Mouse (Mus musculus) liver (tissue): ENCODE data around the gene Maml3.

Source experiments
- DNase-seq: peaks from one replicate; pipeline ENCODE4 v3.0.0-alpha.2; 2020; ENCODE audit warnings: mixed read lengths

Maml3 gene

GRCm38 (mm10) chr3:51904357-51904855 lies 200.5 kb downstream of the Maml3 start:
- DNase-seq, result no peak

GRCm38 (mm10) chr3:51901151-51901550 lies 203.7 kb downstream of the Maml3 start:
- no peak for DNase-seq

DNA sequence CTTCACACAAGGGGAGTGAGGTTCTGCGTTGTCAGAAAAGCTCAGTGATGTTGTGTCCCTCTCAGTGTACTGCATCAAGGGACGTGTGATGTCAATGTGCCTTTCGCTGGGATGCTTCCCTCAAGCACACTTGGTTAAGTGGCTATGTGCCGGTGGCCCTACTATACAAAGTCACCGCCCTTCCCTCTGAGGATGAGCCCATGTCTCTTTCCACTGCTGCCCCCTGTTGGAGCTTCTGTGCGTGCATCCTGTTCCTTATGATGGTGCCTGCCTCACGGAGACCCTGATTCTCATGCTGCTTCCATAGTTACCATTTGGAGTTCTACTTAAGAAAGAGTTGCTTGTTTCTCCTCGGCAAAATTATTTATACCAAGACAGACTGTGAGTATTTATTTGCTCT lies 210.4 kb downstream of the Maml3 start:
- peak; percentile 42 for DNase-seq

GRCm38 (mm10) chr3:51891562-51892119 lies 213.2 kb downstream of the Maml3 start:
- no peak for DNase-seq

DNA sequence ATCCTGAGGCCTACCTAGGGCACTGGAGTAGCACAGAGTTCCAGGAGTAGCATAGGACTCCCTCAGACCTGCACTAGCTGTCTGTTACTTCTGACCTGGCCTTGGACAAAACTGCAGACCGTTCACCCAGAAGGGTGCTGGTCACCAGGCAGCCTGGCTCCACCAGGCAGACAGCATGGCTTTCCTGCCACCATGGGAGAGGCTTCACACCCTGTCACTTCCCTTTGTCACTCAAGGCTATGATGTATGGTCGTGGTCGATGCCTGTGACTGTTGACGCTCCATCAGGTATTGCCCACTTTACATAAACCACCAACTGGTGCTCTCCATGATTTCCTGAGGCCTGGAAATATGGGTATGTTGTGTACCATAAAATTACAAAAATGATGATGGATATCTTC lies 214.7 kb downstream of the Maml3 start:
- no peak for DNase-seq

DNA sequence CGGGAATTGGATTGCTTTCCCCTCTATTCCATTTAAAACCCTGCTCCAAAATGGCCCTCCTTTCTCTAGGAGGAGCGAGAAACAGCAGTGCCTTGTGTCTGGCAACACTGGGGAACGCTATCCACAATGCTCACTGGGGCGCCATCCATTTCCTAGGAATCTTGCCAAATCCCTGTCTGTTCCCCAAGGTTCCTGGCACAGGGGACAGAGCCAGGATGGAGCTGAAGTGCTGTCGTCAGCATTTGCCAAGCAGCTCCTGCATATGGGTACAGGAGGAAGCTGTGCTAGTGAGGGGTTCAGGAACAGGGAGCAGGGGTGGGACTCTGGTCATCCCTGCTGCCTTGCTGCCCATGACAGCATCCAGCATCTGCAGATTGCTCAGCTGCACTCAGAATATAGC lies 215.1 kb downstream of the Maml3 start:
- DNase-seq, result no peak

GRCm38 (mm10) chr3:51888662-51889433 lies 216.0 kb downstream of the Maml3 start:
- DNase-seq, result no peak

DNA sequence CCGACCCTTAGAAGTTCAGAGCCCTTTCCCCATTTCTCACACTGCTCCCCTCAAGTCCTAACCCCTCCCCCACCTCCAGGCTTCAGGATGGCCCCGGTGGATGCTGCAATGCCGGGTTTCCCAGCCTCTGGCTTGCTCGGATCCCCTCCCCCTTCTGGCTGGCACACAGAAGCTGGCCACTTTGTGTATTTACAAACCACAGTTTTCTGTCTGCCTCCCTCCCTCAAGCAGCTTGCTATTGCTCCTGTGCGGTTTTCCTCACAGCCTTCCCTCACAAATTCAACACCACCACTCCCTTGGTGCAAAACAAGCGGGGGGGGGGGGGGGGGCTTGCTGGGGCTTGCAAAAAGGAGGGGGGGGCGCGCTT lies 216.6 kb downstream of the Maml3 start:
- peak; percentile 23 for DNase-seq

GRCm38 (mm10) chr3:51885920-51886319 lies 219.0 kb downstream of the Maml3 start:
- DNase-seq, result no peak

DNA sequence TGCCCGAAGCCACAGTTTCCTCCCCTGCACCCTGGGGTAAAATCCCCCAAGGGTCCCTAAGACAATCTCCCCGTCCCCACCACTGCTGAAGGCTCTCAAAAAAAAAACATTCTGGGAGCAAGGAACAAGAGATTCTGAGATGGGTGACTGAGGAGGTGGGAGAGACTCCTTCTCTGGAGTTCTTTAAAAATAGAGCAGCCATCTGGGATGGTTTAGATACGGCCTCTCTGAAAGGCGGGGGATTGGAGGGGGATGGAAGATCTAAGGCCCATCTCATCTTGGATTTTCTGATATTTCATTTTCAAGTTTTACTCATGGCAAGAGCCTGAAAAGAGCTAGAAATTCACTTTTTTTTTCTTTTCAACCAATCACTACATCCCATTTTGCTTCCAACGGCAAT lies 219.4 kb downstream of the Maml3 start:
- no peak for DNase-seq

GRCm38 (mm10) chr3:51881981-51882380 lies 222.9 kb downstream of the Maml3 start:
- DNase-seq, result peak; percentile 24

DNA sequence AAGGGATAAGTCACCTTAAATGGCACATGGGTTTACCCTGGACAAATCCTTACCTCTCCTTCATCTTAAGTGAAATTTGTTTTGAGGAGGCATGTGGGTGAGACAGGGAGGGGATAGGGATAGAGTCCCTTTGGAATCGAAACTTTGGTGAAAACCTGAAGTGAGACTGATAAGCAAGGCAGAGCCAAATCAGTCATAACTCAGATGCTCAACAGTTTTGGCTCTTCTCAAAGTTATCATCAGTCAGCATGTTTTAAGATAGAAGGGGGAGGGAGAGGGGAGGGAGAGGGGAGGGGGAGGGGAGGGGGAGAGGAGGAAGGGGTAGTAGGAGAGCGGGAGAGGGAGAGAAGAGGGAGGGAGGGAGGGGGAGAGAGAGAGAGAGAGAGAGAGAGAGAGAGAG lies 223.5 kb downstream of the Maml3 start:
- no peak for DNase-seq

DNA sequence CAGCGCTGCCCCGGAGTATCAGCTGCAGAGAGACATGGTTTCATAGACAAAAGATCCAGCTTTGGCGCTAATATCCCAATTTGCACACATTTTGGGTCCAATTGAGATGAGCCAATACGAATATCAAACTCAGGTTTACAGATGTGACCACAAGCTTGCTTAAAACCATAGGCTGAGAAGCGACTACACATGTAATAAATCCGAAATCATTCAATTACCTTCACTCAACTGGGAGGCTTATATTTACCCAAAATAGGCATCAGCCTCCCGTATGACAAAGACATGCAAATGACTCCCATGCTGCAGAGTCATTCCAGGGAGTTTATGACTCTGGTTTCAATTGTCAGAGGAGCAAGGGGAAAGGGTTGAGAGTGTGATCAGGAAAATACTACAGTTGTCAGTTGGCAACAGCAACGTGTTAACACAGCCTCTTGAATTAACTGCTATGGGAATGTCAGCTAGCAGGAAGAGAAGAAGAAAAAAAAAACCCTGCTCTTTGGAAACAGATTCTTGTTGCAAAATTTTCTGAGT lies 224.3 kb downstream of the Maml3 start:
- DNase-seq, result no peak

DNA sequence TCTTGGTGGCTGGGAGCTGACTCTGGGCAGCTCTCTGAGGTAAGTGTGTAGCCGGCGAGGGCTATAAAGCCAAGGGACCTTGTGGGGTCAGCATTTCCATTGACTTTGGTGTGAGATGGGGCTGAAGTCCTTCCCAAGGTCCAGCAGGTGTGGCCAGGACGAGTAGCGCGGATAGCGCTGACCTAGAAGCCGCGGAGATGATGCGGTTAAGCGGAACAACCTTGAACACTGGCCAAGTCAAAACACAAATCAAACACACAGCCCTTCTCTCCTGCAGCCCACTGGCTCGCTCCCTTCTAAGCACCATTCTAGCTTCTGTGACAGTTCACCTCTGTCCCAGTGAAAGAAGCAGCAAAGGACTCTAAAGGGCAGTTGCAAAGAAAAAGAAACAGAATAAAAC lies 225.7 kb downstream of the Maml3 start:
- no peak for DNase-seq

DNA sequence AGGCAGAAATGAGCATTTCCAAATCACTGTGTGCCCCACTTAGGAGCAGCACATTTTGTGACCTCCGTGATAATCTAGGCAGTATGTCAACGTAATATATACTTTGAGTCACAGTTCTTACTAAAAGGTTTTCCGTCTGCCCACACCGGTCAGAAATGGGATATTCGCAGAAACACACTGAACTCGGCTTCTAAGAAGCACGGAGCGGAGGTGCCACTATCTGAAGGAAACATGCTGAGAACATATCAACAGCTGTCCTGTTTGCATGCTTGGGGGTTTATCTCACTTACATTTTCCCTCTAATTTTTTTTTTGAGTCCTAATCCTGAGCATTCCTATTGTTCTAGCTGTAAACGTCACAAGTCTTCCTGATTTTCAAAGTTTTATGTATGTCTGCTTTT lies 226.3 kb downstream of the Maml3 start:
- peak; percentile 62 for DNase-seq

- no peak for DNase-seq
Observed at GRCm38 (mm10) chr3:51876729-51877128, 228.1 kb downstream of the Maml3 start.

DNA sequence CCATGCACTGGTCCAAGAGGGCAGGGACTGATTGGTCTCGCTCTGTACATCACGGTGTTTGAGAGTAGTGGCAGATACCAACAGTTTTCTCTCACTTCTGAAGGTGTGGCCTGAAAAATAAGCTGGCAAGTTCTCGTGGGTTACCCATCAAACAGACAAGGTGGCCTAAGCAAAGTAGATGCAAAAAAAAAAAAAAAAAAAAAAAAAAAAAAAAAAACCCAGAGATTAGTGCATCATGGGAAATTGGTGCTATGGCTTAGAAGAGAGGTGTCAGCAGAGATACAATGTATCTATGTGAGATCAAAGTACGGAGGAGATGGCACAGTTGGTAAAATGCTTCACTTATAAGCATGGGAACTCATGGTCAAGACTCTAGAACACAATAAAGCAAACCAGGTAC lies 229.2 kb downstream of the Maml3 start:
- DNase-seq, result no peak

- no peak for DNase-seq
Observed at GRCm38 (mm10) chr3:51874252-51874651, 230.6 kb downstream of the Maml3 start.

- DNase-seq, result no peak
Observed at GRCm38 (mm10) chr3:51872771-51873170, 232.1 kb downstream of the Maml3 start.

DNA sequence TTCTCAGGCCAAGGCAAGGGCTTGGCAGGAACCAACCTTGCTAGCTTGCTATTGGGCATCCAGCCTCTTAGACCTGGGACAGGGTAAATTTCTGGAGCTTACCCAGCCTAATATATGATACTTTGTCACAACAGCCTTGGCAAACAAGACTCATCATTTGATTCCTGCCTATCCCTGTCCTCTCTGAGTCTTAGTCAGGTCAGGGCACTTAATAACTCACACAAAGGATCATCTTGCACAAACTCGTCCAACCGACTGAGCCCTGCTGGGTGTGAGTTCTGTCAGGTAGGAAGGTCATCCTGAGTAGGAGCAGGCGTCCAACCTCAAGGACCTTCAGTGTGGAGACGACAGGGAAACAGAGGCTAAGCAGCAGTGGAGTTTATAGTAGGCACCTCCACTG lies 233.5 kb downstream of the Maml3 start:
- DNase-seq, result no peak

GRCm38 (mm10) chr3:51869980-51870379 lies 234.9 kb downstream of the Maml3 start:
- no peak for DNase-seq

- no peak for DNase-seq
Observed at GRCm38 (mm10) chr3:51868857-51869256, 236.0 kb downstream of the Maml3 start.

DNA sequence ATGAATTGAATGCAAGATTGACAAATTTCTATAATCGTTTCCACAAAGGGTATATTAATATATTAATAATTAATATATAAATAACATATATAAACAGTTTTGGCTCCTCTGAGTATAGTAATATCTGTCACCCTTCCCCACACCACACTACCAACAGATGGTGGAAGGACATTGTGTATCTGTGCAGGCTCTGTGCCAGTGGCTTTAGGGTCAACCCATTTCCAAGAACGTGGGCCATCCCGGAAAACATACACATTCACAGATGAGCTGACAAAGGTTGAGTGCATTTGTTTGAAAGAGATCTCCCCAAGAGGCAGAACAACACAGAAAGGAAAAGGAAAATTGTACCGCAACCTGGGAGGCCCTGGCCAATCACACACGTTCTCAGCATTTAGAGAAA lies 238.4 kb downstream of the Maml3 start:
- no peak for DNase-seq

DNA sequence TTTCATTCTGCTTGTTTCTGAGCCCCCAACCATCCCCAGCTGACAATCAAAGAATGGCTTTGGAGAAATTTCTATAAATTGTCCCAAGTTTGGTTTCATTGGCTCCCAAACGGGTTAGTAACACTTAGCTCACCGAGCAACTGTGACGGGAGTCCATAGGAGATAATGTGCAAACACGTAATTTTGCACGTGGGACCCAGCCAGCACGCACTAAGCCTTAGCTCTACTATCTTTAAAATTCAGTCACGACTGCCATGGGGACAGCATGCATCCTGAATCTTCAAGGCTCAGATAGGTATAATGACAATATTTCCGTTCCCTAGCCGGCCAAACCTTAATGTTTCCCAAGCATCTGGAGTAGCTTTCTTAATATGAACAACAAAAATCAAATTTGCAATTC lies 243.2 kb downstream of the Maml3 start:
- DNase-seq, result no peak

DNA sequence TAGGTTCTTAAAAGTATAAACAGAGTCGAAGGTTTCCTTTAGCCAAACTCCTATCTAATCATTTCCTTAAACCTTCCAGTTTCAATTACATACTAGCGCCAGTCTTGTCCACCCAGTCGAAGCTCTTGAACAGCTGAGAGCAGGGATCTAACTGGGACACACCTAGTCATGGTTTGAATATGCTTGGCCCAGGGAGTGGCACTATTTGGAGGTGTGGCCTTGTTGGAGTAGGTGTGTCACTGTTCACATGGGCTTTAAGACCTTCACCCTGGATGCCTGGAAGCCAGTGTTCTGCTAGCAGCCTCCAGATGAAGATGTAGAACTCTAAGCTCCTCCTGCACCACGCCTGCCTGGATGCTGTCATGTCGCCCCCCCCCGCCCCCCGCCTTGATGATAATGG lies 244.4 kb downstream of the Maml3 start:
- DNase-seq, result no peak
